Mouse (Mus musculus) layer of hippocampus, adult 8-10 months (tissue): Measurements from ENCODE around the gene Cdc27. TPM values are rescaled to one million over a fixed set of nuclear protein-coding genes. Genes with fewer than 3 reads are reported as not detected.

Source experiments
- DNase-seq, 2 experiments: peaks; one replicate each; pipeline ENCODE4 v3.0.0; 2022; ENCODE audit warnings: low spot score in 2 of 2
- total RNA-seq, 4 experiments: library from RNA; stranded (reverse); gene quantifications; 2 replicates each; pipeline ENCODE4 v1.2.4; 2022

Gene Cdc27
- total RNA-seq, 4 experiments from 2014 or later = 50.0 to 71.7 (median 53.7) TPM

DNA sequence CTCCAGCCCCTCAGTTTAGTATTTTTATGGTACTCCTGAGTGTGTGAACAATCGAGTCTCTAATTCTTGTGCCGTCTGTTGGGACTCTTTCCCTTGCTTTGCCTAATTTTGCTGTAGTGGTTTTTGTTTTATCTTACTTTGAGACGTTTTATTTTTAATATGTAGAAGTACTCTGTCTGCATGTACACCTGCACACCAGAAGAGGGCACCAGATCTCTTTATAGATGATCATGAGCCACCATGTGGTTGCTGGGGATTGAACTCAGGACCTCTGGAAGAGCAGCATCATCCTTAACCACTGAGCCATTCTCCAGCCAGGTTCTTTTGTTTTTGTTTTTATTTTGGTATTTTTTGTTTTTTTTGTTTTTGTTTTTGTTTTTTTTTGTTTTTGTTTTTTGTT lies 62.1 kb downstream of the Cdc27 start:
- no peak for DNase-seq

DNA sequence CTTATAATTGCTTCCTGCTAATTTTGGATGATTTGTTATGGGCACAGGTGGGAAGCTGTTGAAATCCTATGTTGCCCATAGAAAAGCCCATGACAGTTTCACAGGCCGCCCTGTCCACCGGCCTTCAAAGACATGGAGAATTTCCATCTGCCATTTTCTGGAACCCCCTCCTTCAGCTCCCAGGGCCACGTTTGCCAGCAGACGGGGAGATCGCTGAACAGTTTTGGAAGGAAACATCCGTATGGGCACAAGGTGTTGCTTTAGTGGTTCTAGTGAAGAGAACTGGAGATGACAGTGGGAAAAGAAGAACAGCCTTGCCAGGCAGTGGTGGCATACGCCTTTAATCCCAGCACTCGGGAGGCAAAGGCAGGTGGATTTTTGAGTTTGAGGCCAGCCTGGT lies 68.4 kb downstream of the Cdc27 start:
- no peak for DNase-seq

GRCm38 (mm10) chr11:104479505-104479904 lies 70.9 kb downstream of the Cdc27 start:
- DNase-seq = no peak

GRCm38 (mm10) chr11:104469371-104469835 lies 81.0 kb downstream of the Cdc27 start:
- DNase-seq = peak; percentile 80 to 89

GRCm38 (mm10) chr11:104468751-104469268 lies 81.6 kb downstream of the Cdc27 start, which contains the start of gene Kansl1:
Gene Kansl1 (minus strand): TSS chr11:104468861.
- no peak for DNase-seq

GRCm38 (mm10) chr11:104467698-104468097 lies 82.7 kb downstream of the Cdc27 start:
- DNase-seq = no peak

- DNase-seq = peak in 1 of 2 experiments; percentile 39
Measured at GRCm38 (mm10) chr11:104461551-104461950, 88.9 kb downstream of the Cdc27 start.

- DNase-seq = no peak
Measured at GRCm38 (mm10) chr11:104459671-104460070, 90.7 kb downstream of the Cdc27 start.

GRCm38 (mm10) chr11:104458507-104458906 lies 91.9 kb downstream of the Cdc27 start:
- DNase-seq = no peak

Other genes starting within 250 kb of the Cdc27 start
- 10 to 100 TPM; 65.0 to 79.8 (median 71.3) TPM for gene Kansl1, start 81.8 kb downstream of the Cdc27 start, total RNA-seq
- 1 to 10 TPM; 1.9 to 3.4 (median 2.7) TPM for gene Myl4, start within 50 bp of the Cdc27 start, total RNA-seq
- 1 to 10 TPM; 1.4 to 4.7 (median 3.1) TPM for gene Itgb3, start 57.4 kb upstream of the Cdc27 start, total RNA-seq
- gene Gm11639, start 135.1 kb upstream of the Cdc27 start, total RNA-seq = under 1 TPM; 0.31 to 0.68 (median 0.34) TPM